Mouse (Mus musculus): ENCODE measurements around the gene Gm20850. TPM values are rescaled to one million over a fixed set of nuclear protein-coding genes. Genes with fewer than 3 reads are reported as not detected.
"Not testable (repeated sequence)": the region's sequence is repeated elsewhere in the genome, so short reads cannot be mapped to it uniquely, and the experiment has no call there.

Gene Gm20850
- not detected in 2 replicates for polyA plus RNA-seq (2015; fragmentation: Nextera tagmentation; extraction: Ambion mirVana)

DNA sequence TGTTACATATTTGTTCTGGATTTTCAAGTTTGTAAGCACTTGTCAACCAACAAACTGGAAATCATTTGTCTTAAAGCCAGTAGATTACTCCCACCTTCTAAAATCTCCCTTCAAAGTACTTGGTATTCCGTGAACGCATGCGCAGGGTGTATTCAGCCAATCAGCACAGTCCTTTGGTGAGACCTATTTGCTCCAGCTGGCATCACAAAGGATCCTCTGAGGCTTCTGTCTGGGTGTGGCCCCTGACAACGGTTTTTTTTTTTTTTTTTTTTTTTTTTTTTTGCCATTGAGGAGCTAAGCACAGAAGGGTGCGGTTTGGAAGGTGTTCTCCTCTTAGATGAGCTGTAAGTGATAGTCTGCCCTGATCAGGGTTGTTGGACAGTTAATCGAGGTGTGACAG is at the start of gene Gm20850:
Gene Gm20850, plus strand, starts transcription at position 301 of the 400 bp plus-strand sequence.
- H3K9me3 ChIP-seq; H3K27me3 ChIP-seq; ATAC-seq (ENCODE audit: borderline replicate concordance, extremely low read depth, low FRiP score, low TSS enrichment); H3K9ac ChIP-seq; H3K4me2 ChIP-seq; H3K4me1 ChIP-seq; H3K36me3 ChIP-seq; H3K27ac ChIP-seq; H3K4me3 ChIP-seq: not testable (repeated sequence)
- no CpG with 5 or more reads among the region's 6 CpGs for WGBS
